Mouse (Mus musculus) spleen, adult 2 months (tissue): ENCODE results near the gene Hpd. TPM values are rescaled to one million over a fixed set of nuclear protein-coding genes. Genes with fewer than 3 reads are reported as not detected.

Source experiments
- DNase-seq, 2 experiments: peaks; one replicate each; pipeline versions ENCODE4 v3.0.0 to v3.0.0-alpha.2; 2012 to 2021; ENCODE audit warnings: low spot score in 2 of 2, low read depth in 1 of 2
- H3K27ac ChIP-seq: fragments of 200-500 bp; 2 replicates; pipeline ENCODE4 v1.5.1; 2012; ENCODE audit warnings: low read length, inconsistent platforms; ENCODE audit not compliant: insufficient read depth
- H3K27me3 ChIP-seq: fragments of 200-500 bp; 2 replicates; pipeline ENCODE4 v1.6.1; 2012; ENCODE audit warnings: mild to moderate bottlenecking, moderate library complexity, low read length, inconsistent platforms; ENCODE audit not compliant: control insufficient read depth, insufficient read depth
- H3K36me3 ChIP-seq: fragments of 200-500 bp; 2 replicates; pipeline ENCODE4 v1.6.1; 2012; ENCODE audit warnings: mild to moderate bottlenecking, low read length, inconsistent platforms; ENCODE audit not compliant: control insufficient read depth, insufficient read depth
- H3K4me1 ChIP-seq: fragments of 200-500 bp; 2 replicates; pipeline ENCODE4 v1.6.1; 2011; ENCODE audit warnings: inconsistent platforms; ENCODE audit not compliant: control insufficient read depth, insufficient read depth, insufficient read length
- H3K4me3 ChIP-seq: fragments of 200-500 bp; 2 replicates; pipeline ENCODE4 v1.5.1; 2011; ENCODE audit warnings: mild to moderate bottlenecking, inconsistent platforms; ENCODE audit not compliant: insufficient read depth, insufficient read length; ENCODE audit errors: extremely low read depth
- CTCF ChIP-seq: fragments of 200-500 bp; IDR thresholded peaks from 2 replicates; pipeline ENCODE4 v1.5.1; 2011; ENCODE audit warnings: mild to moderate bottlenecking, inconsistent platforms; ENCODE audit not compliant: insufficient read depth, insufficient read length, insufficient replicate concordance; ENCODE audit errors: extremely low read depth
- POLR2A ChIP-seq: fragments of 200-500 bp; IDR thresholded peaks from 2 replicates; pipeline ENCODE4 v1.6.1; 2011; ENCODE audit warnings: low read depth, low read length, inconsistent platforms
- WGBS: fragments of 180-500 bp; shearing (Covaris S2); methylation state at CpG from one replicate; pipeline ENCODE4 v1.1.7; 2018; 5-methylcytosine and 5-hydroxymethylcytosine counted together
- polyA plus RNA-seq: library from polyadenylated mRNA; depleted of rRNA; stranded (reverse); fragments of >200 nt; gene quantifications from 2 replicates; pipeline ENCODE4 v1.2.3, GENCODE M21; 2012

Hpd gene
- polyA plus RNA-seq, 1 experiment = 0.37 TPM

DNA sequence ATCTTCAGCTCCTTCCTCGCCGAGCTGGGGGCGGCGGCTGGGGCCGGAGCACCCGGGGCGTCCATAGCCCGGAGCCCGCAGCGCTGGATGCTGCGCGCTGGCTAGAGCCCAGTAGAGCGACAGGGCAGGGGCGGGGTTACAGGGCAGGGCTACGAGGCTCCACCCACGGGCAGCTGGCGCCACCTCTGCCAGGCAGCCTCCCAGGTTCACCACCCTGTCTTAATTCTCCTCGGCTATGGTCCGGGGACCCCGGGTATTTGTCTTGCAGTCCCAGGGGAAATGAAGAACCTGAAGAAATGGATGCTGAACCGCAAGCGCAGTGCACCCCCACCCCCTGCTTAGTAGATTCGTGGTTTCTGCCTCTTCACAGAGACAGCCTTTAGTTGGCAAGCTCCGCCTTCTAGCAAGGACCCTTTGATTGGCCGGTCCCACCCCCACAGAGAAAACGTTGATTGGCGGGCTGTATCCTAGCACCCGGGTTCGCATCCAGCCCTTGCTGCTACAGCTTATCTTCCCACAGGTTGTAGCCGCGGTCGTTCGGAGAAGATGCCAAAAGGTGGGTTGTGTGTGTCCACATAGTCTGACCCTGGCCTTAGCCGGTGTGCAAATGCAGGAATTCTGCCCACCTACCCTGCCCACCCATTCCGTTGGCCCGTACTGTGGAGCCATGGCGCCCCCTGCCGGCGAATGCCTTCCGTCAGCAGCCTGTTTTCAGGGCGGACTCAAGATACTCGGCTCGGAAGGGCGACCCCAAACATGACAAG, 50.0 kb downstream of the Hpd start, which contains the start of gene Rhof:
Gene Rhof (minus strand): TSS at position 385 of the 764 bp plus-strand sequence.
- Histone ChIP-seq H3K27ac (peak within 1 kb of the TSS; percentile 85), H3K36me3 (peaks cover 31% of the 10 kb centered on the region), H3K4me1 (peaks cover 32% of the 10 kb centered on the region; the same call in 1 of the 2 replicates), H3K4me3 (peak within 1 kb of the TSS; percentile 87), H3K27me3 (no peaks in the 10 kb centered on the region)
- DNase-seq = peak; percentile 92 to 95
- 1% methylated on average over 44 of the region's 44 CpGs for WGBS
- TF ChIP-seq POLR2A (peak; percentile 81), CTCF (peak; percentile 96)

- peak overlapping the region; percentile 61 for H3K27ac ChIP-seq
- DNase-seq = no peak
Observed at GRCm38 (mm10) chr5:123130814-123131148, 51.7 kb downstream of the Hpd start.

DNA sequence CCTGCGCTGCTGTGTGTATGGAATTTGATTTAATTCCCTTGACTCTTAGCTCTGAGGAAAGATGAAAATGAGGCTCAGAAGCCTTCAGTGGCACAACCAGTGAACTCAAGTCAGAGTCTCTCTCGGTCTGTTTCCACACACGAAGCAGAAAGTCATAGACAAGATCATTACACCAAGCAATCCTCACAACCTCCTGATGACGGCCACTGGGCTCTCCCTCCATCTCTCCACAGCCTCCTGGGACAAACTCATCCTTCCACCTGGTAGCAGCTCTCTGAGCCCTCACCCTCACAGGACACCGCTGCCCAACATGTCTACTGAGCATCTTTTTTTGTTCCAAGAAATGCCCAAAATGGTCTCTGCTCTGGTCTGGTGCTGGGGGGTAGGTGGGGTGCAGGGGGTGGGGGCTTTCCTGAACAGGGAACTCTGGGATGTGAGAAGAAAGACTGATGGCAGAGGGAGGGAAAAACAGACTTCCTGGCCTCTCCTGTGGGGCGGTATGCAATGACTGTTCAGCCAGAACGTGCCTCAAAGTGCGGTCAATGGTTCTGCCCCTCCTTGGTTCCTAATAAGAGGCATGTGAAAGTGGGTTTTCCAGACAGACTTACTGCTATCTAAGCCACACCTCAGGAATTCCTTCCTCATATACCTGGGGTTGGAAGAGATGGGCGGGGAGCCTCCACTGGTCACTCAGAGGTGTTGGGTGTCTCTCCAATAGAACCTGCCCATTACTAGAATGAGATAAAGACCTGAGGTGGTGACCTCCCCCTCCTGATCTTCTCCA, 52.3 kb downstream of the Hpd start:
- peak overlapping the region; percentile 98 for H3K27ac ChIP-seq
- WGBS = 73% methylated on average over 9 of the region's 9 CpGs
- peak overlapping the region; percentile 21; the same call in 1 of the 2 replicates for H3K4me3 ChIP-seq
- TF ChIP-seq POLR2A (no peak), CTCF (no peak)
- peaks cover 19% of the 10 kb centered on the region for H3K36me3 ChIP-seq
- H3K27me3 ChIP-seq = no peaks in the 10 kb centered on the region
- H3K4me1 ChIP-seq = peaks cover 35% of the 10 kb centered on the region; the same call in 1 of the 2 replicates
- no peak for DNase-seq

More at GRCm38 (mm10) chr5:123130814-123131148, 51.7 kb downstream of the Hpd start:
- peak overlapping the region; percentile 3; the same call in 1 of the 2 replicates for H3K4me3 ChIP-seq
- TF ChIP-seq CTCF (no peak), POLR2A (no peak)
- H3K36me3 ChIP-seq = peaks cover 25% of the 10 kb centered on the region
- peaks cover 37% of the 10 kb centered on the region; the same call in 1 of the 2 replicates for H3K4me1 ChIP-seq
- H3K27me3 ChIP-seq = no peaks in the 10 kb centered on the region
- WGBS = 64% methylated on average over 5 of the region's 5 CpGs

DNA sequence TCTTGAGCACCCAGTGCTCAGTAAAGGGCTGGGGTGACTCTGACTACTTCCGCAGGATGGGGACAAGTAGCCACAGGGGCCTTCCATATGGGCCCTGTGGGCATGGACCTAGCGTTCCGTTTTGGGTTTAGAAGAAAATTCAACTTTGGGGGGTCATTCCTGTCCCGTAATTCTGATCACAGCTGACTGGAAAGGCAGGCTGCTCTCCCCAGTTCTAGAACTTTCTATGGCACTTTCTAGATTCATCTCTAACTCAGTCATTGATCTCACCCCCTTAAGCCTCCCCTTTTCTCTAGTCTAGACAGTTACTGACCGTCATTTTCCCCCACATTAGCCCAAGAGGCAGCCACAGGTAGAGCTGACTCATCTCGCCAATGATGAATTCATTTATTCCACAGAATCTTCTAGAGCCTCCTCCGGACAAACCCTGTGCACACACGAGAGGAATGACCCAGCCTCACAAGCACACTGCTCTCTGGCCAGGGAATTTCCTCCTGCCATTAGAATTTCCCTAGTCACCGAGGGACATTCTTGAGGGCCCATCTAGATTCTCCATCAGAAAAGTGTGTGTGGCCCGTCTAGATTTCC, 53.3 kb downstream of the Hpd start:
- WGBS = 21% methylated on average over 10 of the region's 10 CpGs
- Histone ChIP-seq H3K36me3 (peaks cover 10% of the 10 kb centered on the region), H3K27ac (peak overlapping the region; percentile 98), H3K4me3 (peak overlapping the region; percentile 26; the same call in 1 of the 2 replicates), H3K27me3 (no peaks in the 10 kb centered on the region), H3K4me1 (peaks cover 35% of the 10 kb centered on the region; the same call in 1 of the 2 replicates)
- DNase-seq = no peak
- TF ChIP-seq CTCF (no peak), POLR2A (no peak; the same call in 1 of the 2 replicates)

- Histone ChIP-seq H3K4me3 (peak overlapping the region; percentile 51; the same call in 1 of the 2 replicates), H3K27ac (peak overlapping the region; percentile 98), H3K4me1 (peaks cover 35% of the 10 kb centered on the region; the same call in 1 of the 2 replicates), H3K27me3 (no peaks in the 10 kb centered on the region), H3K36me3 (peaks cover 6% of the 10 kb centered on the region)
- peak; percentile 90 to 93 for DNase-seq
- 5% methylated on average over 10 of the region's 10 CpGs for WGBS
- no peak for TF ChIP-seq CTCF
- TF ChIP-seq POLR2A = peak; percentile 16
Observed at GRCm38 (mm10) chr5:123128426-123129169, 53.9 kb downstream of the Hpd start.

DNA sequence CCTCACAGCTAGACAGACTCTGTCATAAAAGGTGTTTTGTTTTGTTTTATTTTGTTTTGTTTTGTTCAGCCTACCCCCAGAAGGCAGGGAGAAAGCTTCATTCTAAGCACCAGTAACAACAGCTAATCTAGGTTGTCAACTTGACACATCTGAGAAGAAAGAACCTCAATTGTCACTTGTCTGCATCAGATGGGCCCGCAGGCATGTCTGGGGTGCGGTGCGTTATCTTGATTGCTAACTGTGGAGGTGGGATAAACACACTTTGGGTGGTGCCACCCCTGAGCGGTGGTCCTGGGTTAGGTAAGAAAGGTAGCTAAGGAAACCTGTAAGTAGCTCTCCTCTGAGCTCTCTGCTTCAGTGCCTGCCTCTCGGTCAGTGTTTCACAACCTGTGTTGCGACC, 55.5 kb downstream of the Hpd start:
- no peaks in the 10 kb centered on the region for H3K27me3 ChIP-seq
- peaks cover 33% of the 10 kb centered on the region; the same call in 1 of the 2 replicates for H3K4me1 ChIP-seq
- no peak for DNase-seq
- peak overlapping the region; percentile 98 for H3K27ac ChIP-seq
- peaks cover 13% of the 10 kb centered on the region; the same call in 1 of the 2 replicates for H3K36me3 ChIP-seq
- WGBS = 61% methylated on average over 6 of the region's 6 CpGs
- no peak overlapping the region for H3K4me3 ChIP-seq
- TF ChIP-seq POLR2A (no peak), CTCF (no peak)
